Mouse (Mus musculus) C3H10T1/2 (cell line): ENCODE data around the gene Stx7. TPM values are rescaled to one million over a fixed set of nuclear protein-coding genes. Genes with fewer than 3 reads are reported as not detected.

Experiments
- polyA plus RNA-seq, 2 experiments: library from polyadenylated mRNA; unstranded; fragments of >200 nt; fragmentation: generic; extraction: Trizol; gene quantifications; one replicate each; pipeline ENCODE4 v1.2.1; 2012; ENCODE audit warnings: missing spikeins in 2 of 2

The Stx7 gene
- polyA plus RNA-seq: 10 to 100 TPM in 1 of 2 experiments, 1 to 10 TPM in 1; 4.6 to 53.3 TPM

DNA sequence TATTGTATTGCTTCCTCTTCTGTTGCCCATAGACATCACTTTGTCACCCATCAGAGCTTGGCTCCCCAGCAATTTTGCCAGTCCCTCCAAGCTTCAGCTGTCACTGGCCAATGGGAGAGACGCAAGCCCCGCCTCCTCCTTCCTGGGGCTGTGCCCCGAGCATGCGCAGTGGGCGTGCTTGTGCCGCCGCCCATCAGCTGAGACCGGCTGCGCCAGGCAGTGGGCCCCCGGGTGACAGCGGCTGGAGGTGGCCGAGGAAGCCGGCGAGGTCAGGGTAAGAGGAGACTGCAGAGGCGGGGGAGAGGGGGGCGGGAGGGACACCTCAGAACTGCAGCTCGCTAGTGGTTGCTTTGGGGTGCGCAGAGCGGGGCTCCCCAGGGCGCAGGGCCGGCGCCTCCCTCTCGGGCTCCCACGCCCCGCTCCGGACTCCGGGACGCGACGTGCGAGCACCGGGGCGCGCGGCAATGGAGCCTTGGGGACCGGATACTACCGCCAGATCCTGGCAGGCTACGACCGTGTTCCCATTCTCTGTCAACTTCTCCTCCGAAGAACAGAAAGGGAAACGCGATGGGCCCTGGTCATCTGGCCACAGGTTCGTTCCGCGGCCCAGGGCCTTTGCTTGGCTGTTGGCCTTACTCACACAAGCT is at the start of gene Stx7:
TSS of gene Stx7 (plus strand) at position 168 of the 647 bp plus-strand sequence.

DNA sequence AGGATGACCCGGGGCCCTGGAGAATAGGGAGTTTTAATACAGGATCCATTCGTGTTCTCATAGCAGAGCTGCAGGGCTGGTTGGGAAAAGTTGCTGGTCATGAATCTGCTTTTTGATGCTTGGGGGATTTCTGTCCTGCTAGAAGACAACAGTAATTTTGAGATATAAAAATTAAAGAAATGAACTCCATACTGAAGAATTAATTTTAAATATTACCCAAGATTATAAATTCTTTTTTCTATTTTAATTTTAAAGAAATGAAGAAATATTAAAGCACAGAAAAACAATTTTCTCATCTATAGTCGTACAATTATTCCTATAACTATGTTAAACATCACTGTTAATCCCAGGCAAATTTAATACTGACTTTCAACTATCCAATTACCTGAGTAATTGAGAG is 47.3 kb upstream of the Stx7 start, which contains the start of gene Taar8c:
TSS of gene Taar8c (minus strand) at position 101 of the 400 bp plus-strand sequence.

DNA sequence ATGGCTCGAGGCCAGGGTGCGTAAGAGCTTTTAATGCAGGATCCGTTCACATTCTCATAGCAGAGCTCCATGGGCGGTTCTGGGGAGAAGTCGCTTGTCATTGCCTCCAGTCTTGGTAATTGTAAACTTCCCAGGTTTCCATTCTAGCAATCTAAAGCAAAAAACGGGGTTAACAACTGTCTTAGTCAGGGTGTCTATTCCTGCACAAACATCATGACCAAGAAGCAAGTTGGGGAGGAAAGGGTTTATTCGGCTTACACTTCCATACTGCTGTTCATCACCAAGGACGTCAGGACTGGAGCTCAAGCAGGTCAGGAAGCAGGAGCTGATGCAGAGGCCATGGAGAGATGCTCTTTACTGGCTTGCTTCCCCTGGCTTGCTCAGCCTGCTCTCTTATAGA is 39.7 kb upstream of the Stx7 start, which contains the start of gene Taar9:
TSS of gene Taar9 (minus strand) at position 101 of the 400 bp plus-strand sequence.

GRCm38 (mm10) chr10:24223449-24224143 is 74.5 kb downstream of the Stx7 start, which contains the start of gene Moxd1:
Gene Moxd1, plus strand, starts transcription at chr10:24223517.

Other genes starting within 250 kb of the Stx7 start
- gene Taar1, start 228.9 kb upstream of the Stx7 start, polyA plus RNA-seq: not detected
- gene Taar2, start 210.7 kb upstream of the Stx7 start, polyA plus RNA-seq: not detected
- not detected for gene Taar3, start 199.7 kb upstream of the Stx7 start, polyA plus RNA-seq
- gene Taar4, start 188.8 kb upstream of the Stx7 start, polyA plus RNA-seq: not detected
- gene Taar5, start 178.6 kb upstream of the Stx7 start, polyA plus RNA-seq: under 1 TPM in 1 of 2 experiments, not detected in 1; 0.05 TPM
- not detected for gene Taar6, start 163.7 kb upstream of the Stx7 start, polyA plus RNA-seq
- gene Taar7a, start 155.8 kb upstream of the Stx7 start, polyA plus RNA-seq: not detected
- gene Taar7b, start 149.4 kb upstream of the Stx7 start, polyA plus RNA-seq: not detected
- gene Taar7d, start 122.1 kb upstream of the Stx7 start, polyA plus RNA-seq: not detected
- not detected for gene Taar7e, start 111.7 kb upstream of the Stx7 start, polyA plus RNA-seq
- not detected for gene Taar7f, start 99.8 kb upstream of the Stx7 start, polyA plus RNA-seq
- gene Taar8a, start 72.8 kb upstream of the Stx7 start, polyA plus RNA-seq: not detected
- gene Taar8b, start 57.0 kb upstream of the Stx7 start, polyA plus RNA-seq: not detected
- not detected for gene Taar8c, start 47.4 kb upstream of the Stx7 start, polyA plus RNA-seq
- not detected for gene Taar9, start 39.8 kb upstream of the Stx7 start, polyA plus RNA-seq
- gene Moxd1, start 74.2 kb downstream of the Stx7 start, polyA plus RNA-seq: not detected